Mouse (Mus musculus) cerebellum, adult 11 months (tissue): ENCODE measurements around the gene Tmem178.
"Not testable (repeated sequence)": the region's sequence is repeated elsewhere in the genome, so short reads cannot be mapped to it uniquely, and the experiment has no call there.

Source experiments
- DNase-seq: peaks from one replicate; pipeline ENCODE4 v3.0.0; 2022

Gene Tmem178

GRCm38 (mm10) chr17:80945510-80945909, 1.1 kb downstream of the Tmem178 start:
- DNase-seq = not testable (repeated sequence)

GRCm38 (mm10) chr17:80946091-80946885, 1.9 kb downstream of the Tmem178 start:
- DNase-seq = peak; percentile 65

GRCm38 (mm10) chr17:80947075-80947960, 2.9 kb downstream of the Tmem178 start:
- no peak for DNase-seq

GRCm38 (mm10) chr17:80949382-80949781, 5.0 kb downstream of the Tmem178 start:
- DNase-seq = no peak

GRCm38 (mm10) chr17:80949895-80950294, 5.5 kb downstream of the Tmem178 start:
- DNase-seq = no peak

- peak; percentile 70 for DNase-seq
These were observed 7.9 kb downstream of the Tmem178 start for GRCm38 (mm10) chr17:80952305-80952704.

GRCm38 (mm10) chr17:80955415-80955814, 11.0 kb downstream of the Tmem178 start:
- no peak for DNase-seq

GRCm38 (mm10) chr17:80955998-80956811, 11.8 kb downstream of the Tmem178 start:
- DNase-seq = no peak

GRCm38 (mm10) chr17:80958332-80958731, 13.9 kb downstream of the Tmem178 start:
- no peak for DNase-seq

- DNase-seq = no peak
These were observed 15.4 kb downstream of the Tmem178 start for GRCm38 (mm10) chr17:80959840-80960239.

- no peak for DNase-seq
These were observed 23.0 kb downstream of the Tmem178 start for GRCm38 (mm10) chr17:80967475-80967874.

- DNase-seq = peak; percentile 72
These were observed 25.5 kb downstream of the Tmem178 start for GRCm38 (mm10) chr17:80969643-80970619.

GRCm38 (mm10) chr17:80970716-80971115, 26.3 kb downstream of the Tmem178 start:
- DNase-seq = no peak

- no peak for DNase-seq
These were observed 28.5 kb downstream of the Tmem178 start for GRCm38 (mm10) chr17:80972891-80973290.

GRCm38 (mm10) chr17:80977245-80977644, 32.8 kb downstream of the Tmem178 start:
- no peak for DNase-seq

GRCm38 (mm10) chr17:80980096-80980495, 35.7 kb downstream of the Tmem178 start:
- no peak for DNase-seq

- DNase-seq = peak; percentile 80
These were observed 37.4 kb downstream of the Tmem178 start for GRCm38 (mm10) chr17:80981721-80982411.

GRCm38 (mm10) chr17:80982412-80982787, 38.0 kb downstream of the Tmem178 start:
- peak; percentile 93 for DNase-seq

GRCm38 (mm10) chr17:80982976-80983375, 38.5 kb downstream of the Tmem178 start:
- no peak for DNase-seq

- DNase-seq = no peak
These were observed 47.2 kb downstream of the Tmem178 start for GRCm38 (mm10) chr17:80991535-80992127.

- DNase-seq = no peak
These were observed 52.8 kb downstream of the Tmem178 start for GRCm38 (mm10) chr17:80997226-80997625.
